Mouse (Mus musculus): Measurements from ENCODE around the gene Gal3st2c.
"Not testable (repeated sequence)": the region's sequence is repeated elsewhere in the genome, so short reads cannot be mapped to it uniquely, and the experiment has no call there.

DNA sequence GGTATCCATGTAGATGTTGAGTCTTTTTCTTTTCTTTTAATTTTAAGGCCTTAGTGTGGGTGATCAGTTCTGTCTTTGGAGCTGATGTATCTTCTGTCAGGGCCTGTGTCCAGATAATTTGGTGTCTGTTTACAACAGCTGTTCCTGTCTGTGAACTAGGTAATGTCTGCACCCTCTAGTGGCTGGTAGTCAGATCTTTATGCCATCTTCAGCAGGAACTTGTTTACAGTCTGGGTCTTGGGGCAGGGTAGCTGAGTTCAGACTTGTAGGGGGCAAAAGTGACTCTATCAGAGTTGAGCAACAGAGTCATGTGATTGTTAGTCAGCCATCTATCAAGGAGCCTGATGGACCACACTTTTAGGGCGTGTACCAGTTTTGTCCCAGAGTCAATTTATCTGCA lies 23.8 kb upstream of the Gal3st2c start:
- not testable (repeated sequence) for TF ChIP-seq CTCF (IDR thresholded peaks at IDR 0.05; ENCODE audit: extremely low read depth, insufficient read depth, insufficient read length, insufficient replicate concordance); POLR2A (IDR thresholded peaks at IDR 0.05; ENCODE audit: low read depth, low read length)

Measured in spleen, adult 2 months (tissue).